Mouse (Mus musculus) testis, adult 2 months (tissue): Measurements from ENCODE around the gene Pcbp2.

Experiments used
- CTCF ChIP-seq: fragments of 200-500 bp; IDR thresholded peaks from 2 replicates; pipeline ENCODE4 v1.5.1; 2012; ENCODE audit warnings: low read depth, mild to moderate bottlenecking, inconsistent platforms, low read length, moderate library complexity; ENCODE audit not compliant: control insufficient read depth, insufficient read depth, insufficient replicate concordance
- POLR2A ChIP-seq: fragments of 200-500 bp; IDR thresholded peaks from 2 replicates; pipeline ENCODE4 v1.6.1; 2012; ENCODE audit warnings: low read depth, mild to moderate bottlenecking, inconsistent platforms, low read length, moderate library complexity; ENCODE audit not compliant: control insufficient read depth

DNA sequence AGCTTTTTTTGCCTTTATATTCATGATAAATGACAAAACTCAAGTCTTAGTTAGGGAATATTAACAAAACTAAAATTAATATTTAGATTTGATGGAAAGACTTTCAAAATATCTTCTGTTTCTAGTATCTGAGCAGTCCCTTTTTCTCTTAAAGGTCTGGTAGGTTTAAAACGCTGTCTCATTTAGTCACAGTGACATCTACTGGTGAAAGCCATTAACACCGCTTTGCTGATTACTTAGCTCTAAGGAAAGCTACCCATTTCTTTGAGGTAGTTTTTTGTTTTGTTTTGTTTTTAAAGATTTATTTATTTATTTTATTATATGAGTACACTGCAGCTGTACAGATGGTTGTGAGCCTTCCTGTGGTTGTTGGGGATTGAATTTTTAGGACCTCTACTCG, 48.9 kb upstream of the Pcbp2 start:
- TF ChIP-seq POLR2A = no peak
- TF ChIP-seq CTCF = no peak
